Mouse (Mus musculus) forebrain, embryonic 16.5 days (tissue): Measurements from ENCODE around the gene Ano10. TPM values are rescaled to one million over a fixed set of nuclear protein-coding genes. Genes with fewer than 3 reads are reported as not detected.

ENCODE experiments used
- ATAC-seq: fragments of 200-750 bp; cut with Nextera tagmentation; 2 replicates; pipeline ENCODE4 v1.8.0; 2017; ENCODE audit warnings: mild to moderate bottlenecking, moderate library complexity
- H3K27ac ChIP-seq: fragments of 300-500 bp; sonication (generic); 2 replicates; pipeline ENCODE4 v1.5.1; 2014; ENCODE audit warnings: low read length, control low read depth
- H3K27me3 ChIP-seq: fragments of 300-500 bp; sonication (generic); replicated peaks from 2 replicates; pipeline ENCODE4 v1.6.1; 2014; ENCODE audit warnings: low read length; ENCODE audit not compliant: control insufficient read depth, insufficient read depth
- H3K36me3 ChIP-seq: fragments of 300-500 bp; sonication (generic); 2 replicates; pipeline ENCODE4 v1.6.1; 2014; ENCODE audit not compliant: control insufficient read depth, insufficient read depth
- H3K4me1 ChIP-seq: fragments of 300-500 bp; sonication (generic); replicated peaks from 2 replicates; pipeline ENCODE4 v1.6.1; 2014; ENCODE audit warnings: low read length; ENCODE audit not compliant: control insufficient read depth, insufficient read depth
- H3K4me2 ChIP-seq: fragments of 300-500 bp; sonication (generic); 2 replicates; pipeline ENCODE4 v1.6.1; 2014; ENCODE audit warnings: mild to moderate bottlenecking, low read length, control low read depth
- H3K4me3 ChIP-seq: fragments of 300-500 bp; sonication (generic); replicated peaks from 2 replicates; pipeline ENCODE4 v1.5.1; 2014; ENCODE audit warnings: mild to moderate bottlenecking, low read length, control low read depth
- H3K9ac ChIP-seq: fragments of 300-500 bp; sonication (generic); replicated peaks from 2 replicates; pipeline ENCODE4 v1.6.1; 2014; ENCODE audit warnings: low read depth, low read length, control low read depth
- H3K9me3 ChIP-seq: fragments of 300-500 bp; sonication (generic); 2 replicates; pipeline ENCODE4 v1.6.1; 2016; ENCODE audit warnings: low read length; ENCODE audit not compliant: control insufficient read depth
- WGBS: fragments of 180-500 bp; shearing (Covaris S2); extraction: QIAGEN DNeasy Blood & Tissue Kit; methylation state at CpG from one replicate; pipeline ENCODE4 v1.1.7; 2014; 5-methylcytosine and 5-hydroxymethylcytosine counted together
- polyA plus RNA-seq: library from polyadenylated mRNA; unstranded; fragments of >200 nt; fragmentation: Nextera tagmentation; extraction: Ambion mirVana; gene quantifications from 2 replicates; pipeline ENCODE4 v1.2.1, GENCODE M21; 2015

The Ano10 gene
- polyA plus RNA-seq, 1 experiment from 2014 or later, result 35.0 TPM

- no peak for ATAC-seq
- no peaks in the 10 kb centered on the region for H3K9me3 ChIP-seq
- 87% methylated on average over 7 of the region's 7 CpGs for WGBS
Observed at GRCm38 (mm10) chr9:122187451-122187921, 106.7 kb downstream of the Ano10 start.

GRCm38 (mm10) chr9:122186643-122187226, 107.5 kb downstream of the Ano10 start:
- H3K9me3 ChIP-seq, result no peaks in the 10 kb centered on the region
- 89% methylated on average over 1 of the region's 1 CpGs for WGBS
- H3K4me1 ChIP-seq, result no peaks in the 10 kb centered on the region
- H3K9ac ChIP-seq, result no peak overlapping the region
- no peak overlapping the region for H3K4me3 ChIP-seq
- no peak overlapping the region for H3K27ac ChIP-seq
- no peak for ATAC-seq
- H3K36me3 ChIP-seq, result no peaks in the 10 kb centered on the region
- H3K27me3 ChIP-seq, result no peaks in the 10 kb centered on the region
- H3K4me2 ChIP-seq, result no peak overlapping the region

More at GRCm38 (mm10) chr9:122187451-122187921, 106.7 kb downstream of the Ano10 start:
- no peaks in the 10 kb centered on the region for H3K27me3 ChIP-seq
- H3K9ac ChIP-seq, result no peak overlapping the region
- H3K4me3 ChIP-seq, result no peak overlapping the region
- H3K4me1 ChIP-seq, result no peaks in the 10 kb centered on the region
- H3K4me2 ChIP-seq, result no peak overlapping the region
- H3K27ac ChIP-seq, result no peak overlapping the region
- no peaks in the 10 kb centered on the region for H3K36me3 ChIP-seq

GRCm38 (mm10) chr9:122185953-122186352, 108.3 kb downstream of the Ano10 start:
- Histone ChIP-seq H3K4me2 (no peak overlapping the region), H3K27ac (no peak overlapping the region), H3K27me3 (no peaks in the 10 kb centered on the region), H3K4me3 (no peak overlapping the region), H3K4me1 (no peaks in the 10 kb centered on the region), H3K9me3 (no peaks in the 10 kb centered on the region), H3K9ac (no peak overlapping the region), H3K36me3 (no peaks in the 10 kb centered on the region)
- 86% methylated on average over 6 of the region's 6 CpGs for WGBS
- ATAC-seq, result no peak

- Histone ChIP-seq H3K4me3 (no peak overlapping the region), H3K27me3 (no peaks in the 10 kb centered on the region), H3K9ac (no peak overlapping the region), H3K4me2 (no peak overlapping the region), H3K9me3 (no peaks in the 10 kb centered on the region), H3K27ac (no peak overlapping the region), H3K4me1 (no peaks in the 10 kb centered on the region), H3K36me3 (no peaks in the 10 kb centered on the region)
- 23% methylated on average over 2 of the region's 2 CpGs for WGBS
- peak; percentile 62 for ATAC-seq
Observed at GRCm38 (mm10) chr9:122185061-122185460, 109.2 kb downstream of the Ano10 start.

GRCm38 (mm10) chr9:122184329-122184728, 109.9 kb downstream of the Ano10 start:
- no peak for ATAC-seq
- H3K36me3 ChIP-seq, result no peaks in the 10 kb centered on the region
- no peaks in the 10 kb centered on the region for H3K27me3 ChIP-seq
- H3K4me1 ChIP-seq, result no peaks in the 10 kb centered on the region
- no peak overlapping the region for H3K4me3 ChIP-seq
- no peak overlapping the region for H3K4me2 ChIP-seq
- H3K9ac ChIP-seq, result no peak overlapping the region
- WGBS, result 87% methylated on average over 3 of the region's 3 CpGs
- no peak overlapping the region for H3K27ac ChIP-seq
- no peaks in the 10 kb centered on the region for H3K9me3 ChIP-seq

GRCm38 (mm10) chr9:122183074-122183473, 111.1 kb downstream of the Ano10 start:
- Histone ChIP-seq H3K4me1 (no peaks in the 10 kb centered on the region), H3K9me3 (no peaks in the 10 kb centered on the region), H3K27ac (no peak overlapping the region), H3K4me2 (no peak overlapping the region), H3K4me3 (no peak overlapping the region), H3K27me3 (no peaks in the 10 kb centered on the region), H3K36me3 (no peaks in the 10 kb centered on the region), H3K9ac (no peak overlapping the region)
- 89% methylated on average over 4 of the region's 4 CpGs for WGBS
- ATAC-seq, result no peak

- Histone ChIP-seq H3K9me3 (no peaks in the 10 kb centered on the region), H3K4me2 (no peak overlapping the region), H3K9ac (no peak overlapping the region), H3K4me3 (no peak overlapping the region), H3K27ac (no peak overlapping the region), H3K36me3 (no peaks in the 10 kb centered on the region), H3K4me1 (no peaks in the 10 kb centered on the region), H3K27me3 (no peaks in the 10 kb centered on the region)
- WGBS, result 88% methylated on average over 3 of the region's 3 CpGs
- no peak for ATAC-seq
Observed at GRCm38 (mm10) chr9:122180105-122180504, 114.1 kb downstream of the Ano10 start.

GRCm38 (mm10) chr9:122178427-122178826, 115.8 kb downstream of the Ano10 start:
- Histone ChIP-seq H3K4me2 (no peak overlapping the region), H3K4me1 (peaks cover 6% of the 10 kb centered on the region), H3K36me3 (no peaks in the 10 kb centered on the region), H3K4me3 (no peak overlapping the region), H3K9ac (no peak overlapping the region), H3K27ac (no peak overlapping the region), H3K27me3 (no peaks in the 10 kb centered on the region), H3K9me3 (no peaks in the 10 kb centered on the region)
- no peak for ATAC-seq
- WGBS, result 73% methylated on average over 4 of the region's 4 CpGs

- ATAC-seq, result no peak
- no peak overlapping the region for H3K27ac ChIP-seq
- no peaks in the 10 kb centered on the region for H3K36me3 ChIP-seq
- no peaks in the 10 kb centered on the region for H3K27me3 ChIP-seq
- no peak overlapping the region for H3K4me3 ChIP-seq
- peaks cover 7% of the 10 kb centered on the region for H3K4me1 ChIP-seq
- H3K9me3 ChIP-seq, result no peaks in the 10 kb centered on the region
- no peak overlapping the region for H3K4me2 ChIP-seq
- H3K9ac ChIP-seq, result no peak overlapping the region
- 83% methylated on average over 7 of the region's 7 CpGs for WGBS
Observed at GRCm38 (mm10) chr9:122177256-122178220, 116.7 kb downstream of the Ano10 start.
